Mouse (Mus musculus) heart, embryonic 14.5 days (tissue): ENCODE data around the gene Gm6993. TPM values are rescaled to one million over a fixed set of nuclear protein-coding genes. Genes with fewer than 3 reads are reported as not detected.

ENCODE experiments used
- ATAC-seq: fragments of 200-750 bp; cut with Nextera tagmentation; 2 replicates; pipeline ENCODE4 v1.8.0; 2017; ENCODE audit warnings: low read depth, moderate TSS enrichment; ENCODE audit not compliant: insufficient number of reproducible peaks, insufficient read depth, low FRiP score
- H3K27ac ChIP-seq, 2 experiments: fragments of 200-500 bp in 1 of 2; fragments of 300-500 bp in 1 of 2; sonication (generic) in 1 of 2; replicated peaks in 1 of 2; 2 replicates each; pipeline ENCODE4 v1.5.1; 2012 to 2014; ENCODE audit warnings: low read depth in 2 of 2, low read length in 2 of 2, control low read depth in 1 of 2, mild to moderate bottlenecking in 1 of 2, mixed read lengths in 1 of 2; ENCODE audit not compliant: control insufficient read depth in 1 of 2, insufficient read depth in 1 of 2
- H3K27me3 ChIP-seq: fragments of 300-500 bp; sonication (generic); 2 replicates; pipeline ENCODE4 v1.6.1; 2014; ENCODE audit warnings: mild to moderate bottlenecking, low read length, control low read depth; ENCODE audit not compliant: control insufficient read depth, insufficient read depth
- H3K36me3 ChIP-seq: fragments of 300-500 bp; sonication (generic); 2 replicates; pipeline ENCODE4 v1.6.1; 2014; ENCODE audit warnings: mild to moderate bottlenecking, control low read depth, low read length, mixed read lengths; ENCODE audit not compliant: control insufficient read depth, insufficient read depth
- H3K4me1 ChIP-seq, 2 experiments: fragments of 200-500 bp in 1 of 2; fragments of 300-500 bp in 1 of 2; sonication (generic) in 1 of 2; 2 replicates each; pipeline ENCODE4 v1.6.1; 2012 to 2014; ENCODE audit warnings: low read length in 2 of 2, control low read depth in 1 of 2, mixed read lengths in 1 of 2; ENCODE audit not compliant: control insufficient read depth in 2 of 2, insufficient read depth in 2 of 2
- H3K4me2 ChIP-seq: fragments of 300-500 bp; sonication (generic); 2 replicates; pipeline ENCODE4 v1.6.1; 2014; ENCODE audit warnings: mild to moderate bottlenecking, low read length
- H3K4me3 ChIP-seq, 2 experiments: fragments of 200-500 bp in 1 of 2; fragments of 300-500 bp in 1 of 2; sonication (generic) in 1 of 2; 2 replicates each; pipeline ENCODE4 v1.5.1; 2012 to 2014; ENCODE audit warnings: low read length in 2 of 2, mild to moderate bottlenecking in 2 of 2, control low read depth in 1 of 2, low read depth in 1 of 2, moderate library complexity in 1 of 2; ENCODE audit not compliant: control insufficient read depth in 1 of 2, insufficient read depth in 1 of 2
- H3K9ac ChIP-seq: fragments of 300-500 bp; sonication (generic); 2 replicates; pipeline ENCODE4 v1.6.1; 2014; ENCODE audit warnings: mild to moderate bottlenecking, low read length
- H3K9me3 ChIP-seq: fragments of 300-500 bp; sonication (generic); 2 replicates; pipeline ENCODE4 v1.6.1; 2016; ENCODE audit warnings: low read length, control low read depth; ENCODE audit not compliant: control insufficient read depth
- WGBS: fragments of 180-500 bp; shearing (Covaris S2); extraction: QIAGEN DNeasy Blood & Tissue Kit; methylation state at CpG from one replicate; pipeline ENCODE4 v1.1.7; 2014; 5-methylcytosine and 5-hydroxymethylcytosine counted together
- polyA plus RNA-seq: library from polyadenylated mRNA; unstranded; fragments of >200 nt; fragmentation: Nextera tagmentation; extraction: Ambion mirVana; gene quantifications from 2 replicates; pipeline ENCODE4 v1.2.1, GENCODE M21; 2014

Gene Gm6993
- polyA plus RNA-seq, 1 experiment from 2014 or later = not detected

DNA sequence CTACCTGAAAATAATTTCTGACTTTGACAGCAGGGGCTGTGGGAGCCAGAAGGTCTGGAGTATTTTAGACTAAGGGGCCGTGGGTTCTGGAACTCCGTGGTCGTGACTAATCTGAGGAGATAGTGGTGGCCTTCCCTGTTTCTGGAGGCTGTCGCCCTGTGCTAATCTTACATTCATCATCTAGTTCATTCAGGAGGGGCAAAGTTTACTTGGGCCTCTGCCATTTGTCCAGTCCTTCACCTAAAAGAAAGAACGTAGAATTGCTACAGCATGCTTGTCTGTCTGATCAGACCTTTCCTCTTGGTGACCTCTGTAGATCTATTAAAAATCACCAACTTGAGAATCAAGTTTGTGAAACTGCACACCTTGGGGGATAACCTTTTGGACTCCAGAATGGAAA is 41.7 kb downstream of the Gm6993 start:
- Histone ChIP-seq H3K4me1 (peaks cover 20 to 38% of the 10 kb centered on the region in 2 experiments), H3K4me2 (no peak overlapping the region), H3K27ac (no peak overlapping the region; a peak in 2 of 4 replicates), H3K27me3 (no peaks in the 10 kb centered on the region), H3K9me3 (no peaks in the 10 kb centered on the region), H3K36me3 (peaks cover 99% of the 10 kb centered on the region), H3K9ac (no peak overlapping the region), H3K4me3 (no peak overlapping the region)
- no peak for ATAC-seq
- WGBS = 42% methylated on average over 5 of the region's 5 CpGs

DNA sequence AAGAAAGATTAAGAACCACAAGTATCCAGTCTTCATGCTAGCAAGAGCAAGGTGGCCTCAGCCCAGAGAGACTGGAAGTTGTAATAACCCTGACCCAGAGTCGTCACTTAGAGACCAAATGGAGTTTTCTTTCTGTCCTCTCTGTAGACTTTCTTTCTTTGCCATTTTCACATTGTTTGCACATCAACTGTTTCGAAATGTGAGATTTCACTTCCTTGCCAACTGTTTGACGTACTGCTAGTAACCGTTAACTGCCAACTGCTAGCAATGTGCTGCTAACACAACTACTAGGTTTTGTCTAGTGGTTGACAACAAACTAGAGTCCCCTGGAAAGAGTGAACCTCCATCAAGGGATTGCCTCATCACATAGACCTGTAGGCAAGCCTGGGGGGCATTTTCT is 42.6 kb downstream of the Gm6993 start:
- Histone ChIP-seq H3K4me2 (no peak overlapping the region), H3K27me3 (no peaks in the 10 kb centered on the region), H3K36me3 (peaks cover 99% of the 10 kb centered on the region), H3K9ac (no peak overlapping the region), H3K27ac (no peak overlapping the region), H3K4me3 (no peak overlapping the region), H3K4me1 (peaks cover 16 to 33% of the 10 kb centered on the region in 2 experiments), H3K9me3 (no peaks in the 10 kb centered on the region)
- WGBS = 93% methylated on average over 4 of the region's 4 CpGs
- no peak for ATAC-seq

DNA sequence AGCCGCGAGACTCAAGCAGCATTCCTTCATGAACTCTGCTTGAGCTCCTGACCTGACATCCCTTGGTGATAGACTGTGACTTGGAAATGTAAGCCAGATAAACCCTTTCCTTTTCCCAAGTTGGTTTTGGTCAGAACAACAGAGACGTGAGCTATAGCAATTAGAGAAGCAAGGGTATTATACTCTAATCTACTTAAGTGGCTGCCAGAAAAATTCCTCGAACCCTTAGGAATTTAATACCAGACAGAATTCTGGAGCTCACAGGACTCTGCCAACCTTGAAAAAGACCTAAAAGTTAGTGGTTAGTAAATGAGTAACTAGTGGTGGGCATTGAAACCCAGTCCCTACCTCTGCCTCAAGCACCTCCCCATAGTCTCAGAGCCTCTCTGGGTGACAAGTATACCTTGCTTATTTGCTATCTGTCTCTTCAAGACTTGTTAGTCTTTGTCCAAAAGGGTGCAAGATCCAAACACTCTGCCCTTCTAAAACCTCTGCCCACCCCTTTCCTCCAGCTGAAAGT is 43.1 kb downstream of the Gm6993 start:
- Histone ChIP-seq H3K27me3 (no peaks in the 10 kb centered on the region), H3K4me3 (no peak overlapping the region), H3K27ac (no peak overlapping the region), H3K9ac (no peak overlapping the region), H3K9me3 (no peaks in the 10 kb centered on the region), H3K36me3 (peaks cover 99% of the 10 kb centered on the region), H3K4me1 (peaks cover 13 to 30% of the 10 kb centered on the region in 2 experiments), H3K4me2 (no peak overlapping the region)
- ATAC-seq = no peak
- 56% methylated on average over 4 of the region's 4 CpGs for WGBS

DNA sequence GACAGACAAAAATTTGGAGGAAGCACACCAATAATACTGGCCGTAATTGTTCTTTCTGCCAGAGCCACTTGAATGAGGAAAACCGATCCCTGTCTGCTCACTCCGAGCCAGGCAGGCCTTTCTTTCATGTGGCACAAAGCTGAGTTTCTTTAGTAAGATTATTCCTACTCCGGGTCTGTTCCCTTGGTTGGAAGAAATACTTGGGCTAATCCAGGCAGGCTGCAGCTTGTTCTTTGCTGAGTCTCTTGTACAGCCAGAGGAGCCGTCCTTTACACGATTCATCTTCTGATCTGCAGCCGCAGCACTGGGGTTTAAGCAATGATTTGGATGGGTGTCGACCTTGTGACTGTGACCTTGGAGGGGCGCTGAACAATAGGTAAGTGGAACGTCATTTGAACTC is 48.5 kb downstream of the Gm6993 start:
- no peaks in the 10 kb centered on the region for H3K27me3 ChIP-seq
- no peak for ATAC-seq
- 94% methylated on average over 10 of the region's 10 CpGs for WGBS
- no peak overlapping the region for H3K27ac ChIP-seq
- no peak overlapping the region for H3K4me2 ChIP-seq
- H3K4me1 ChIP-seq = peaks cover 15 to 26% of the 10 kb centered on the region in 2 experiments
- H3K4me3 ChIP-seq = no peak overlapping the region
- peaks cover 90% of the 10 kb centered on the region for H3K36me3 ChIP-seq
- H3K9me3 ChIP-seq = no peaks in the 10 kb centered on the region
- no peak overlapping the region for H3K9ac ChIP-seq

Other genes starting within 250 kb of the Gm6993 start
- 1.5 and 2.4 TPM in 2 replicates for gene Fam110c, start 166.9 kb upstream of the Gm6993 start, polyA plus RNA-seq
- gene Lamb1, start 24.5 kb downstream of the Gm6993 start, polyA plus RNA-seq = 96.3 and 101 TPM in 2 replicates
- 214 and 224 TPM in 2 replicates for gene Dld, start 110.7 kb downstream of the Gm6993 start, polyA plus RNA-seq
- gene Slc26a3, start 150.1 kb downstream of the Gm6993 start, polyA plus RNA-seq = 0.13 and 0.35 TPM in 2 replicates